Mouse (Mus musculus) forebrain, embryonic 11.5 days (tissue): ENCODE data around the gene Xylt1. TPM values are rescaled to one million over a fixed set of nuclear protein-coding genes. Genes with fewer than 3 reads are reported as not detected.

Source experiments
- ATAC-seq: fragments of 200-750 bp; cut with Nextera tagmentation; replicated peaks from 2 replicates; pipeline ENCODE4 v1.8.0; 2017; ENCODE audit warnings: moderate TSS enrichment; ENCODE audit not compliant: low FRiP score
- DNase-seq: peaks from one replicate; pipeline ENCODE4 v3.0.0-alpha.2; 2017; ENCODE audit warnings: low spot score
- H3K27ac ChIP-seq: fragments of 300-500 bp; sonication (generic); 2 replicates; pipeline ENCODE4 v1.5.1; 2014; ENCODE audit warnings: low read depth, low read length
- H3K27me3 ChIP-seq: fragments of 300-500 bp; sonication (generic); 2 replicates; pipeline ENCODE4 v1.6.1; 2014; ENCODE audit warnings: mild to moderate bottlenecking, low read length, mixed read lengths; ENCODE audit not compliant: control insufficient read depth, insufficient read depth
- H3K36me3 ChIP-seq: fragments of 300-500 bp; sonication (generic); 2 replicates; pipeline ENCODE4 v1.6.1; 2014; ENCODE audit warnings: mild to moderate bottlenecking, low read length, moderate library complexity, mixed read lengths; ENCODE audit not compliant: control insufficient read depth, insufficient read depth
- H3K4me1 ChIP-seq: fragments of 300-500 bp; sonication (generic); replicated peaks from 2 replicates; pipeline ENCODE4 v1.6.1; 2014; ENCODE audit warnings: low read length, mixed read lengths; ENCODE audit not compliant: control insufficient read depth, insufficient read depth
- H3K4me2 ChIP-seq: fragments of 300-500 bp; sonication (generic); 2 replicates; pipeline ENCODE4 v1.6.1; 2014; ENCODE audit warnings: low read depth, mild to moderate bottlenecking, low read length, moderate library complexity, mixed read lengths; ENCODE audit not compliant: severe bottlenecking
- H3K4me3 ChIP-seq: fragments of 300-500 bp; sonication (generic); 2 replicates; pipeline ENCODE4 v1.5.1; 2014; ENCODE audit warnings: low read depth, low read length
- H3K9ac ChIP-seq: fragments of 300-500 bp; sonication (generic); 2 replicates; pipeline ENCODE4 v1.6.1; 2014; ENCODE audit warnings: low read length
- H3K9me3 ChIP-seq: fragments of 300-500 bp; sonication (generic); 2 replicates; pipeline ENCODE4 v1.6.1; 2016; ENCODE audit warnings: low read length, mixed read lengths; ENCODE audit not compliant: control insufficient read depth
- WGBS: fragments of 180-500 bp; shearing (Covaris S2); extraction: QIAGEN DNeasy Blood & Tissue Kit; methylation state at CpG from one replicate; pipeline ENCODE4 v1.1.7; 2014; 5-methylcytosine and 5-hydroxymethylcytosine counted together
- polyA plus RNA-seq: library from polyadenylated mRNA; unstranded; fragments of >200 nt; fragmentation: Nextera tagmentation; extraction: Ambion mirVana; gene quantifications from 2 replicates; pipeline ENCODE4 v1.2.1, GENCODE M21; 2014

Gene Xylt1
- polyA plus RNA-seq, 1 experiment from 2014 or later: 4.6 TPM

- WGBS: 85% methylated on average over 12 of the region's 12 CpGs
- H3K27me3 ChIP-seq: no peaks in the 10 kb centered on the region
- H3K4me1 ChIP-seq: no peaks in the 10 kb centered on the region
- H3K27ac ChIP-seq: no peak overlapping the region
- no peak for ATAC-seq
- H3K9ac ChIP-seq: no peak overlapping the region
- no peaks in the 10 kb centered on the region for H3K36me3 ChIP-seq
- no peak for DNase-seq
- no peak overlapping the region for H3K4me3 ChIP-seq
- H3K9me3 ChIP-seq: no peaks in the 10 kb centered on the region
- H3K4me2 ChIP-seq: no peak overlapping the region
Measured at GRCm38 (mm10) chr7:117529787-117530655, 149.2 kb downstream of the Xylt1 start.

DNA sequence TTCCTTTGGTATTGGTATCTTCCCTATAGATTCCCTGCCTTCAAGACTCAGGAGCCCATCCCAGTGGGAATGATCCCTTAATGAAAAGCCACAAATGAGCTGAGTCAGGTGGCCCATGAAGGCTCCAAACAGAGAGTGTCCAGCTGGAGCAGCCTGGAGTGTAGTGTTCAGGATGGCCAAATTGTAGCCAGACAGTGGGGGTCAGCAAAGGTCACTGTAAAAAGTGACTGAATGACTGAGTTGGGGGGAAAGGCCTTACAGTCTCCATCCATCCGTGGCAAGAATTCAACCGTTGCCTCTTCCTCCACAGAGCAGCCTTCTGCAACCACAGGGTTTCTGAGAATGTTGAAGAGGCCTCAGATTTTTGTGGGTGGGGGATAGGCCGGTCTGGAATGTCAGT lies 151.9 kb downstream of the Xylt1 start:
- Histone ChIP-seq H3K4me1 (no peaks in the 10 kb centered on the region), H3K27me3 (no peaks in the 10 kb centered on the region), H3K4me2 (no peak overlapping the region), H3K4me3 (no peak overlapping the region), H3K9ac (no peak overlapping the region), H3K27ac (no peak overlapping the region), H3K36me3 (no peaks in the 10 kb centered on the region), H3K9me3 (no peaks in the 10 kb centered on the region)
- 68% methylated on average over 3 of the region's 3 CpGs for WGBS
- ATAC-seq (no peak), DNase-seq (no peak)

GRCm38 (mm10) chr7:117533164-117533563 lies 152.4 kb downstream of the Xylt1 start:
- ATAC-seq: no peak
- no peak for DNase-seq
- Histone ChIP-seq H3K9ac (no peak overlapping the region), H3K36me3 (no peaks in the 10 kb centered on the region), H3K4me2 (no peak overlapping the region), H3K4me3 (no peak overlapping the region), H3K4me1 (no peaks in the 10 kb centered on the region), H3K27me3 (no peaks in the 10 kb centered on the region), H3K9me3 (no peaks in the 10 kb centered on the region), H3K27ac (no peak overlapping the region)
- 93% methylated on average over 5 of the region's 5 CpGs for WGBS

DNA sequence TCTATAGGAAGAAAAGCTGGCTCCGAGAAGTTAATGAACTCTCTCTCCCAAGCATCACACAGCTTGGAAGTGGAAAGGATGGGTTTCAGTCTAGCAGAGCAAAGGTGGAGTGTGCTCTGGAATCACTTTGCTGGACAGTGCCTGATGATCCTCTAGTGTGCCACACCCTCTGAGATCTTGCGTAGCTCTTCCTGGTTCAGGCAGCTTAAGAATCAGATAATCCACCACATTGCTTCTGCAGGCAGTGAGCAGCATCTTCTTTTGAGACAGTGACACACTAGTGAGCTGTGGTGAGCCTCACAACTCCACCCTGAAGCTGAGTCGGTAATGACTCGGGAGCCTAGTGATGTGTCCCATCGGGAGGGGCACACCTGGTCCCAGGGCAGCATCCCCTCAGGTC lies 159.2 kb downstream of the Xylt1 start:
- DNase-seq (no peak), ATAC-seq (no peak)
- Histone ChIP-seq H3K4me2 (no peak overlapping the region), H3K27me3 (no peaks in the 10 kb centered on the region), H3K4me3 (no peak overlapping the region), H3K4me1 (peaks cover 3% of the 10 kb centered on the region; the same call in 1 of the 2 replicates), H3K27ac (no peak overlapping the region), H3K9ac (no peak overlapping the region), H3K36me3 (no peaks in the 10 kb centered on the region), H3K9me3 (no peaks in the 10 kb centered on the region)
- 85% methylated on average over 5 of the region's 5 CpGs for WGBS

DNA sequence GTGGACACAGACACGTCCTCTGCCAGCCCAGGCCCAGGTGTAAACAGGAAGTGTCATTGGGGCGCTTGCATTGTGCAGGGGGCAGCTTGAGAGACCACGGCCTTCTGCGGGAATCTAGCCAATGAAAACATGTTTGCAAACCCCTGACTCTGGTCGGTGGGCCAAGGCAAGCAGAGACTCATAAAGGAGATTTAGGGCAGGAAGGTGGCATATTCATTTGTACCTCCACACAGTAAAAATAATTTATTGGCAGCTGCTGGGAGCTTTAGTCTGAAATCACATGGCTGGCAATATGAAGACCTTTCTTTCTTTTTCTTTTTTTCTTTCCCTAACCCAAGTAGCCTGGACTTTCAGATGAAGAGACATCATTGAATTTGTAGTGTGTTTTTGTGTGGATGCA lies 159.6 kb downstream of the Xylt1 start:
- H3K9me3 ChIP-seq: no peaks in the 10 kb centered on the region
- no peaks in the 10 kb centered on the region for H3K36me3 ChIP-seq
- DNase-seq: no peak
- no peak for ATAC-seq
- no peak overlapping the region for H3K27ac ChIP-seq
- no peak overlapping the region for H3K4me2 ChIP-seq
- peaks cover 3% of the 10 kb centered on the region; the same call in 1 of the 2 replicates for H3K4me1 ChIP-seq
- WGBS: 72% methylated on average over 5 of the region's 5 CpGs
- no peak overlapping the region for H3K4me3 ChIP-seq
- no peaks in the 10 kb centered on the region for H3K27me3 ChIP-seq
- no peak overlapping the region for H3K9ac ChIP-seq

GRCm38 (mm10) chr7:117541056-117541455 lies 160.3 kb downstream of the Xylt1 start:
- H3K27me3 ChIP-seq: no peaks in the 10 kb centered on the region
- ATAC-seq (no peak), DNase-seq (no peak)
- no peak overlapping the region for H3K4me3 ChIP-seq
- no peak overlapping the region for H3K4me2 ChIP-seq
- no peaks in the 10 kb centered on the region for H3K9me3 ChIP-seq
- WGBS: 71% methylated on average over 1 of the region's 1 CpGs
- no peak overlapping the region for H3K27ac ChIP-seq
- H3K4me1 ChIP-seq: peaks cover 3% of the 10 kb centered on the region; the same call in 1 of the 2 replicates
- H3K36me3 ChIP-seq: no peaks in the 10 kb centered on the region
- H3K9ac ChIP-seq: no peak overlapping the region

DNA sequence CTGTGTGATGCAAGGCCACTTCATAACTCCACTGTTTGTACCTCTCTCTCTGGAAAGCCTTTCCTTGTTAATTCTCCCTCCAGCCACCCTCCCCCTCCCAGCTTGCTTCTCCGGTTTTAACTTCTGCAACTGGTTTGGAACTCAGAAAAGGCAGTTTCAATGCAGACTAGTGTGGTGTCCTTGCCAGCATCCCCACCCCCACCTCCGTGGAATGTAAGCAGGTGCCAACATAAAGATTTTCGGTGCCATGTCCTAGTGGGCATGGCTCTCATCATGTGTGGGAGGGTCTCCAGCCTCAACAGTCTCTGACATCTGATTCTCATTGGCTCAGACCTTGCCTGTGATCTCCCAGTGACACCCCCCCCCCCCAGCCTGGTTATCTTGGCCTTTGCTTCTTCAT lies 160.9 kb downstream of the Xylt1 start:
- no peak overlapping the region for H3K4me2 ChIP-seq
- H3K27me3 ChIP-seq: no peaks in the 10 kb centered on the region
- H3K9me3 ChIP-seq: no peaks in the 10 kb centered on the region
- H3K4me1 ChIP-seq: peaks cover 3% of the 10 kb centered on the region; the same call in 1 of the 2 replicates
- 82% methylated on average over 3 of the region's 3 CpGs for WGBS
- no peak overlapping the region for H3K27ac ChIP-seq
- no peak overlapping the region for H3K9ac ChIP-seq
- H3K4me3 ChIP-seq: no peak overlapping the region
- DNase-seq (no peak), ATAC-seq (no peak)
- H3K36me3 ChIP-seq: no peaks in the 10 kb centered on the region

DNA sequence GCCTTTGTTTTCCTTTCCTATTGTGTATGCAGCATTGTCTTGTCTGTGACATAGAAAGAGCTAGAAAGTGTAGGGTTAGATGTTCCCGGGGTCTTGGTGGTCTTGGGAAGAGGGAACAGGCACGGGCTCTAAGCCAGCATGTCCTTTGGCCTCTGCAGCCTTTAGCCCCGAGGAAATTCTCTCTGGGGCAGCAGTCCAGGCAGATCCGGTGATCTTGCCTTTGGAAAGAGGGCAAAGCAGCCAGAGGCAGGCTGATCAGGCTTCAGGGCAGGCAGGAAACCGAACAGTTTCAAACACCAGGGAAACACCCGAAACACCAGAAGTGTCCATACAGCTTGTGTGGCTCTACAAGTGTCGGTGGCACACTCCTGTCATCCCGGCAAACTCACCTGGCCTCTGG lies 162.3 kb downstream of the Xylt1 start:
- DNase-seq (no peak), ATAC-seq (no peak)
- Histone ChIP-seq H3K27ac (no peak overlapping the region), H3K4me2 (no peak overlapping the region), H3K27me3 (no peaks in the 10 kb centered on the region), H3K36me3 (no peaks in the 10 kb centered on the region), H3K4me1 (peaks cover 3% of the 10 kb centered on the region; the same call in 1 of the 2 replicates), H3K4me3 (no peak overlapping the region), H3K9ac (no peak overlapping the region), H3K9me3 (no peaks in the 10 kb centered on the region)
- WGBS: 54% methylated on average over 8 of the region's 8 CpGs

DNA sequence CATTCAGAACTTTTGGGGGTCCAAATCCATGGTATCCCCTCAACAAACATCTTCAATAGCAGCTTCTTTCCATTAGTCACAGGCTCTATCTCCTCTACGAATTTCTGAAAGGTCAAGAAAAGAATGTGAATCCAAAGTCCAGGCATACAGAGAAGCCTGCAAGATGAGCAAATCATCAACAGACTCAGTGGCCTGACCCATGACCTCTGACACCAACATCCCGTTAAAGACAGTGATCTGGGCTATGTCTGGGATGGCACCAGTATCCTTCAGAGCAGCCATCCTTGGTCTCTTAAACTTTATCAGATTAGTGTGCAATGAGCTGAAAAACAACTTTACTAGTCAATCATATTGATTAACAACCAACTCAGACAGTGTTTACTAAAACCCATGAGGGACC lies 163.3 kb downstream of the Xylt1 start:
- Histone ChIP-seq H3K27ac (no peak overlapping the region), H3K27me3 (no peaks in the 10 kb centered on the region), H3K9ac (no peak overlapping the region), H3K4me3 (no peak overlapping the region), H3K4me1 (peaks cover 3% of the 10 kb centered on the region; the same call in 1 of the 2 replicates), H3K9me3 (no peaks in the 10 kb centered on the region), H3K36me3 (no peaks in the 10 kb centered on the region), H3K4me2 (no peak overlapping the region)
- WGBS: 62% methylated on average over 2 of the region's 2 CpGs
- DNase-seq (no peak), ATAC-seq (no peak)
